Mouse (Mus musculus): Measurements from ENCODE around the gene Serpinb9. TPM values are rescaled to one million over a fixed set of nuclear protein-coding genes. Genes with fewer than 3 reads are reported as not detected.

The Serpinb9 gene
- polyA plus RNA-seq, 1 experiment from 2014 or later: 31.8 TPM

DNA sequence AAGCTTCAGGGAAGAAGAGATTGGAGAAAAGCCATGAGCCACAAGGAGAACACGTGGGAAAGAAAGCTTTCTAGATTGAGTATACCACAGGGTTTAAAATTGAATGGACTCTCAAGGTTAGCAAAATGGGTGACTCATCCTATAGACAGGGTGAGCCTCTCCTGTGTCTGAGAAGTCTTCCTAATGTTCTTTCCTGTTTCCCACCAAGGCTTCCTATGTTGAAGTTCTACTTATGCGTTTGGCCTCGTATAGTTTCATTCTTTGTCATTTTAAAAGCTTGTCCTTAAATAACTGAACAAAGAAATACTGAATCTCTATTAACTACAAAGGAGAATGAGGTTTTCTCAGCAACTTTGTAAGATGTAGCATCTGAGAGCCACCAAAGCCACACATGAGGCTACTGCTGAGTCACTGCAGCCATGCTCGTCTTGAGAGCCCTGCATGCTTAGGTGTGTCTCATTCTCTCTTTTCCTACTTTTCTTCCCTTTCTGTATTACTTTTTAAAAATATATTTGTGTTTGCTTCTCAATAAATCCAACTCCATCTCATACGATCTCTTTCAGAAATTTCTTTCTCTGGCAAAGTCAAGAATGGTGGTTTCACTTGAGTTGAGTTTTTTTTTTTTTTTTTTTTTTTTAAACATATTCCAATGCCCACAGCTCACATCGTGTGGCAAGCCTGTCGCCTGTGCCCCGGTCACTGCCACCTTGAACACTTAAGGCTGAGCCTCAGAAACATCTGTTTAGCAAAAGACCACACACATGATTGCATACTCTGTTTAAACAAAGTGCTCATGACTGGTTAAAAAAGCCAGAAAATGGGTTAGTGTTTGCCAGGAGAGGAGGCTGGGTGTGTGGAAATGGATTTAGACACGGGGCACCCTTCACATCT lies 718 bp downstream of the Serpinb9 start:
- Histone ChIP-seq H3K4me2 (peak overlapping the region; percentile 64), H3K4me1 (ENCODE audit: insufficient read depth) (0 out of 2 replicates have a peak, but pooled peaks cover 6% of the 10 kb centered on the region), H3K27me3 (ENCODE audit: insufficient read depth, low read length) (no peaks in the 10 kb centered on the region), H3K4me3 (ENCODE audit: low read depth, low read length) (peak overlapping the region; percentile 31), H3K9me3 (ENCODE audit: low read depth, low read length) (no peaks in the 10 kb centered on the region), H3K9ac (peak overlapping the region; percentile 45), H3K27ac (ENCODE audit: low read depth) (peak overlapping the region; percentile 87), H3K36me3 (ENCODE audit: insufficient read depth) (peaks cover 2% of the 10 kb centered on the region)
- ATAC-seq (ENCODE audit: insufficient read depth) (no peak; the same call in 1 of the 2 replicates), DNase-seq (peak; percentile 17)
- TF ChIP-seq CTCF (IDR thresholded peaks at IDR 0.05; ENCODE audit: low read depth): no peak
- 43% methylated on average over 9 of the region's 9 CpGs for WGBS

DNA sequence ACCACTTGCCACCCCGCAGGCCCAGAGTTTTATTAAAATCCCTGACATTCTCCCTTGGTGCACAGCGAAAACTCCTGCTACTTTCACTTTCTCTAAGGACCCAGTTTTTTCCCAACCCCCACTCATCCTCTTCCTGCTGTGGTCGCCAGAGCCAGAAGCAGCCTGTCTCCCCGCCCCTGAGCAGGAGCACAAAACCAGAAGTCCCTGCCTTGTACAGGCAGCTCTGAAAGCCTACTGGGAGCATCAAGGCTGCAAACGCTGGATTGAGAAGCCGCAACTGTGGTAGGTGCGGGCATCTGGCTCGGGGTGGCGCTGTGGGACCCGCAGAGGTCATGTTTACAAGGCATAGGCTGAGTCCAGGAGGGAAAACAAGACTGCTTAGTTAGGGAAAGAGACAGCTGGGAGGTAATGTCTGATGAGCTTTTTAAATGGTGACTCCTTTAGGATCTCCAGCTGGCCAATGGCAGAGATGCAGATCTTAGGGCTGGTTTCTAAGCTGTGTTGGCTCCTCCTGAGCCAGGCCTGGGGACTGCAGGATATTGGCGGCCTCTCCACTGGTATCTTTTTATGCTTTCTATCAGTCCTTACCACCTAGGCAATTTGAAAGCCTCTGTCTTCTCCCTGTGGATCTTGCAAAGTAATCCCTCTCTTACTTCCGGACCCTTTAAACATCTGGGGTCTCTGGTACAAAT lies 1.5 kb downstream of the Serpinb9 start:
- Histone ChIP-seq H3K27me3 (ENCODE audit: insufficient read depth, low read length) (no peaks in the 10 kb centered on the region), H3K27ac (ENCODE audit: low read depth) (peak overlapping the region; percentile 87), H3K4me3 (ENCODE audit: low read depth, low read length) (peak overlapping the region; percentile 31), H3K4me1 (ENCODE audit: insufficient read depth) (0 out of 2 replicates have a peak, but pooled peaks cover 6% of the 10 kb centered on the region), H3K9me3 (ENCODE audit: low read depth, low read length) (no peaks in the 10 kb centered on the region), H3K9ac (peak overlapping the region; percentile 45), H3K4me2 (peak overlapping the region; percentile 64), H3K36me3 (ENCODE audit: insufficient read depth) (peaks cover 8% of the 10 kb centered on the region)
- DNase-seq: peak; percentile 91
- TF ChIP-seq CTCF (IDR thresholded peaks at IDR 0.05; ENCODE audit: low read depth): peak; percentile 74
- ATAC-seq (ENCODE audit: insufficient read depth): peak; percentile 97
- 10% methylated on average over 12 of the region's 12 CpGs for WGBS

DNA sequence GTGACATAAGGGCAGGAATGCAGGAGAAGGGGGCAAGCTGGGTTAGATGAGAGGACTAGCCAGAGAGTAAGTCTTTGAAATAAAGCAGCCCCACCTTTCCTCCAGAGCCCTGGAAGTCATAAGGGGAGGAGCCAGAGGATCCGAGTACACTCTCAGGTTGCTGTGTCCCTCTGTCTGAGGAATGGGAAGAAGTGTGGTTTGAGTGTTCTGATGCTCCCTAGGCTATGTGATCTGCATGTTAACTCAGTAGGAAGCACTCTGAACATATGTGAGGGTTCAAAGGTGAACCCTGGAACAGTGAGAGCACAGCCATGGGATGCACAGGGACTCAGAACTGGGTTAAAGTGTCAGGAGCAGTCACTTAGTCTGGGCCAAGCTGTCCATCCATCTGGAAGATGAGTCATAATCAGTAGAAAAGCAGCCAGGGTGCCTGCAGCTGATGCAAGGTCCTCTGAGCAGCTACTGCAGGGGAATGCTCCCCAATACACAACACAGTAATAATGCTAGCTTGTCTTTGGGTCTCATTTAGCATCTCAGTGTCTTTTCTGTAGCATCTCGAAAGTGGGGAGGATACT lies 2.5 kb downstream of the Serpinb9 start:
- H3K36me3 ChIP-seq (ENCODE audit: insufficient read depth): peaks cover 10% of the 10 kb centered on the region
- no peak for TF ChIP-seq CTCF (IDR thresholded peaks at IDR 0.05; ENCODE audit: low read depth)
- peak overlapping the region; percentile 87; the same call in 1 of the 2 replicates for H3K27ac ChIP-seq (ENCODE audit: low read depth)
- no peaks in the 10 kb centered on the region for H3K9me3 ChIP-seq (ENCODE audit: low read depth, low read length)
- H3K27me3 ChIP-seq (ENCODE audit: insufficient read depth, low read length): no peaks in the 10 kb centered on the region
- 57% methylated on average over 2 of the region's 2 CpGs for WGBS
- H3K4me2 ChIP-seq: peak overlapping the region; percentile 64
- 0 out of 2 replicates have a peak, but pooled peaks cover 6% of the 10 kb centered on the region for H3K4me1 ChIP-seq (ENCODE audit: insufficient read depth)
- ATAC-seq (ENCODE audit: insufficient read depth) (no peak), DNase-seq (no peak)
- H3K4me3 ChIP-seq (ENCODE audit: low read depth, low read length): peak overlapping the region; percentile 31
- H3K9ac ChIP-seq: no peak overlapping the region

DNA sequence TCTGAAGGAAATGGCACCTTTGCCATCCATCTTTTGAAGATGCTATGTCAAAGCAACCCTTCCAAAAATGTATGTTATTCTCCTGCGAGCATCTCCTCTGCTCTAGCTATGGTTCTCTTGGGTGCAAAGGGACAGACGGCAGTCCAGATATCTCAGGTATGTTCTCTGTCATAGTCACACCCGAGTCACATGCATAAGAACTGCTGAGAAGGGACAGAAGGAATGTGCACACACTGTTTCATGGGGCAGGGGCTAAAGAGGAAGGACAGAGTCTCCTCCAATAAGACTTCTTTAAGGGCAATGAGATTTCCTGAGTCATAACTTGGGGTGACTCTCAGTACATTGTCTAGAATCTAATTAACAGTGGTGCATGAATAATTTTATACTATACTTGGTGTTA lies 3.5 kb downstream of the Serpinb9 start:
- no peak for TF ChIP-seq CTCF (IDR thresholded peaks at IDR 0.05; ENCODE audit: low read depth)
- Histone ChIP-seq H3K27ac (ENCODE audit: low read depth) (no peak overlapping the region), H3K4me1 (ENCODE audit: insufficient read depth) (0 out of 2 replicates have a peak, but pooled peaks cover 6% of the 10 kb centered on the region), H3K9me3 (ENCODE audit: low read depth, low read length) (no peaks in the 10 kb centered on the region), H3K27me3 (ENCODE audit: insufficient read depth, low read length) (no peaks in the 10 kb centered on the region), H3K9ac (no peak overlapping the region), H3K4me3 (ENCODE audit: low read depth, low read length) (no peak overlapping the region), H3K4me2 (no peak overlapping the region), H3K36me3 (ENCODE audit: insufficient read depth) (peaks cover 10% of the 10 kb centered on the region)
- ATAC-seq (ENCODE audit: insufficient read depth) (no peak), DNase-seq (no peak)
- 73% methylated on average over 3 of the region's 3 CpGs for WGBS

DNA sequence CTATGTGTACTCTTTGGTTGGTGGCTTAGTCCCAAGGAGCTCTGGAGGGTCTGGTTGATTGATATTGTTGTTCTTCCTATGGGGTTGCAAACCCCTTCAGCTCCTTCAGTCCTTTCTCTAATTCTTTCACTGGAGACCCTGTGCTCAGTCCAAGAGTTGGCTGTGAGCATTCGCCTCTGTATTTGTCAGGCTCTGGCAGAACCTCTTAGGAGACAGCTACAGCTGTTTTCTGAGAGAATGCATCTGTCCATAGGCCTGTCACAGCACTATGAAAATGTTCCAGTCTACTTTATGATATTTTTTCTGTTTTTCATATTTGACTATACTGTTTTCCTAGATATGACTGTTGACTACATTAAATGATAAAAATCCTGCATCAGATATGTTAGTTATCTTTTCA lies 9.3 kb downstream of the Serpinb9 start:
- peak; percentile 96 for ATAC-seq (ENCODE audit: insufficient read depth)

DNA sequence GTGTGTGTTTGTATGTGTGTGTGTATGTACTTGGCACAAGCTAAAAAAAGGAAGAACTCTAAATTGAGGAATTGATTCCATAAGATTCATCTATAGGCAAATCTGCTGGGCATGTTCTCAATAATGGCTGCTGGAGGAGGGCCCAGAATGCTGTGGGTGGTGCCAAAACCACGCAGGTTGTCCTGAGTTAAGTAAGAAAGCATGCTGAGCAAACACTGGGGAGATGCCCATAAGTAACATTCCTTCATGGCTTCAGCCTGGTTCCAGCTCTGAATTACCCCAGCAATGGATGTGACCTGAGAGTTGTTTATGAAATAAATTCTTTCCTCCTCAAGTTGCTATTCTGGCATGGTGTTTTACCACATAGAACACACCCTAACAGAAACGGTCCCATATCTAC lies 10.2 kb downstream of the Serpinb9 start:
- 36% methylated on average over 2 of the region's 2 CpGs for WGBS
- Histone ChIP-seq H3K4me3 (ENCODE audit: low read depth, low read length) (no peak overlapping the region), H3K9ac (no peak overlapping the region), H3K4me2 (no peak overlapping the region), H3K36me3 (ENCODE audit: insufficient read depth) (peaks cover 17% of the 10 kb centered on the region), H3K9me3 (ENCODE audit: low read depth, low read length) (no peaks in the 10 kb centered on the region), H3K27ac (ENCODE audit: low read depth) (no peak overlapping the region), H3K27me3 (ENCODE audit: insufficient read depth, low read length) (no peaks in the 10 kb centered on the region), H3K4me1 (ENCODE audit: insufficient read depth) (no peaks in the 10 kb centered on the region)
- no peak for TF ChIP-seq CTCF (IDR thresholded peaks at IDR 0.05; ENCODE audit: low read depth)
- DNase-seq (no peak), ATAC-seq (ENCODE audit: insufficient read depth) (no peak)

More for the DNA sequence above, 9.3 kb downstream of the Serpinb9 start:
- no peaks in the 10 kb centered on the region for H3K27me3 ChIP-seq (ENCODE audit: insufficient read depth, low read length)
- TF ChIP-seq CTCF (IDR thresholded peaks at IDR 0.05; ENCODE audit: low read depth): no peak
- H3K27ac ChIP-seq (ENCODE audit: low read depth): no peak overlapping the region
- no peak overlapping the region for H3K9ac ChIP-seq
- no peaks in the 10 kb centered on the region for H3K9me3 ChIP-seq (ENCODE audit: low read depth, low read length)
- no peaks in the 10 kb centered on the region for H3K4me1 ChIP-seq (ENCODE audit: insufficient read depth)
- 42% methylated on average over 1 of the region's 1 CpGs for WGBS
- H3K36me3 ChIP-seq (ENCODE audit: insufficient read depth): peaks cover 17% of the 10 kb centered on the region
- no peak overlapping the region for H3K4me3 ChIP-seq (ENCODE audit: low read depth, low read length)
- H3K4me2 ChIP-seq: no peak overlapping the region
- peak; percentile 87 for DNase-seq

Data from lung, embryonic 14.5 days (tissue).